Mouse (Mus musculus) midbrain, postnatal 0 days (tissue): ENCODE data around the gene Rnf5. TPM values are rescaled to one million over a fixed set of nuclear protein-coding genes. Genes with fewer than 3 reads are reported as not detected.

Experiments used
- ATAC-seq: fragments of 200-750 bp; cut with Nextera tagmentation; 2 replicates; pipeline ENCODE4 v1.8.0; 2017; ENCODE audit warnings: moderate number of reproducible peaks, mild to moderate bottlenecking, moderate TSS enrichment, moderate library complexity; ENCODE audit not compliant: low FRiP score
- DNase-seq: peaks from one replicate; pipeline ENCODE4 v3.0.0-alpha.2; 2015; ENCODE audit warnings: low spot score
- H3K27ac ChIP-seq: fragments of 300-500 bp; sonication (generic); 2 replicates; pipeline ENCODE4 v1.5.1; 2014; ENCODE audit warnings: low read depth, mild to moderate bottlenecking, low read length, mixed read lengths
- H3K27me3 ChIP-seq: fragments of 300-500 bp; sonication (generic); 2 replicates; pipeline ENCODE4 v1.6.1; 2014; ENCODE audit warnings: low read length, control low read depth, mixed read lengths; ENCODE audit not compliant: insufficient read depth
- H3K36me3 ChIP-seq: fragments of 300-500 bp; sonication (generic); 2 replicates; pipeline ENCODE4 v1.6.1; 2014; ENCODE audit warnings: low read length, control low read depth, mixed read lengths; ENCODE audit not compliant: insufficient read depth
- H3K4me1 ChIP-seq: fragments of 300-500 bp; sonication (generic); 2 replicates; pipeline ENCODE4 v1.6.1; 2014; ENCODE audit warnings: mild to moderate bottlenecking, control low read depth, antibody characterized with exemption, low read length, mixed read lengths; ENCODE audit not compliant: insufficient read depth
- H3K4me2 ChIP-seq: fragments of 300-500 bp; sonication (generic); 2 replicates; pipeline ENCODE4 v1.6.1; 2014; ENCODE audit warnings: low read depth, mild to moderate bottlenecking, low read length, mixed read lengths; ENCODE audit not compliant: poor library complexity, severe bottlenecking
- H3K4me3 ChIP-seq: fragments of 300-500 bp; sonication (generic); 2 replicates; pipeline ENCODE4 v1.5.1; 2014; ENCODE audit warnings: low read depth, mild to moderate bottlenecking, low read length, moderate library complexity
- H3K9ac ChIP-seq: fragments of 300-500 bp; sonication (generic); replicated peaks from 2 replicates; pipeline ENCODE4 v1.6.1; 2014; ENCODE audit warnings: mild to moderate bottlenecking, low read length, moderate library complexity, mixed read lengths; ENCODE audit not compliant: poor library complexity, severe bottlenecking
- H3K9me3 ChIP-seq: fragments of 300-500 bp; sonication (generic); 2 replicates; pipeline ENCODE4 v1.6.1; 2016; ENCODE audit warnings: low read length, control low read depth
- CTCF ChIP-seq: IDR thresholded peaks from 2 replicates; pipeline ENCODE4 v1.5.1; 2016; ENCODE audit warnings: antibody characterized with exemption, mild to moderate bottlenecking
- WGBS: fragments of 180-500 bp; shearing (Covaris S2); extraction: QIAGEN DNeasy Blood & Tissue Kit; methylation state at CpG from one replicate; pipeline ENCODE4 v1.1.7; 2014; 5-methylcytosine and 5-hydroxymethylcytosine counted together
- polyA plus RNA-seq: library from polyadenylated mRNA; unstranded; fragments of >200 nt; fragmentation: Nextera tagmentation; extraction: Ambion mirVana; gene quantifications from 2 replicates; pipeline ENCODE4 v1.2.1, GENCODE M21; 2015
- total RNA-seq: library from RNA; depleted of rRNA; stranded (reverse); fragments of >200 nt; gene quantifications from 2 replicates; pipeline ENCODE4 v1.2.3, GENCODE M21; 2014

Rnf5 gene
- total and polyA plus RNA-seq, 2 experiments from 2014 or later, result 59.0 to 236 TPM

GRCm38 (mm10) chr17:34639461-34640255, 36.2 kb upstream of the Rnf5 start:
- WGBS, result 84% methylated on average over 7 of the region's 7 CpGs
- Histone ChIP-seq H3K9me3 (no peaks in the 10 kb centered on the region), H3K4me2 (no peak overlapping the region), H3K36me3 (no peaks in the 10 kb centered on the region), H3K27ac (no peak overlapping the region), H3K9ac (no peak overlapping the region), H3K4me1 (no peaks in the 10 kb centered on the region), H3K27me3 (no peaks in the 10 kb centered on the region), H3K4me3 (no peak overlapping the region)
- DNase-seq (no peak), ATAC-seq (no peak)
- no peak for TF ChIP-seq CTCF

- Histone ChIP-seq H3K4me1 (no peaks in the 10 kb centered on the region), H3K27me3 (no peaks in the 10 kb centered on the region), H3K4me3 (no peak overlapping the region), H3K9me3 (no peaks in the 10 kb centered on the region), H3K27ac (no peak overlapping the region), H3K9ac (no peak overlapping the region), H3K36me3 (no peaks in the 10 kb centered on the region), H3K4me2 (no peak overlapping the region)
- TF ChIP-seq CTCF, result no peak
- ATAC-seq (no peak), DNase-seq (no peak)
- 57% methylated on average over 3 of the region's 3 CpGs for WGBS
Measured at GRCm38 (mm10) chr17:34637459-34637858, 34.0 kb upstream of the Rnf5 start.

- H3K9me3 ChIP-seq, result no peaks in the 10 kb centered on the region
Measured at GRCm38 (mm10) chr17:34635671-34636070, 32.2 kb upstream of the Rnf5 start.

GRCm38 (mm10) chr17:34632261-34632691, 28.8 kb upstream of the Rnf5 start:
- Histone ChIP-seq H3K36me3 (no peaks in the 10 kb centered on the region), H3K4me2 (peak overlapping the region; percentile 89), H3K9ac (peak overlapping the region; percentile 54; the same call in 1 of the 2 replicates), H3K4me3 (peak overlapping the region; percentile 74), H3K4me1 (peaks cover 15% of the 10 kb centered on the region), H3K9me3 (no peaks in the 10 kb centered on the region), H3K27me3 (no peaks in the 10 kb centered on the region), H3K27ac (no peak overlapping the region)
- TF ChIP-seq CTCF, result no peak
- ATAC-seq, result no peak
- WGBS, result 5% methylated on average over 26 of the region's 26 CpGs
- peak; percentile 59 for DNase-seq

More at GRCm38 (mm10) chr17:34635671-34636070, 32.2 kb upstream of the Rnf5 start:
- Histone ChIP-seq H3K27ac (no peak overlapping the region), H3K4me2 (no peak overlapping the region), H3K4me1 (peaks cover 4% of the 10 kb centered on the region; the same call in 1 of the 2 replicates), H3K27me3 (no peaks in the 10 kb centered on the region), H3K4me3 (no peak overlapping the region), H3K36me3 (no peaks in the 10 kb centered on the region), H3K9ac (no peak overlapping the region)
- WGBS, result 76% methylated on average over 2 of the region's 2 CpGs
- no peak for TF ChIP-seq CTCF
- no peak for ATAC-seq
- no peak for DNase-seq

GRCm38 (mm10) chr17:34631647-34632046, 28.2 kb upstream of the Rnf5 start:
- H3K27ac ChIP-seq, result no peak overlapping the region
- no peaks in the 10 kb centered on the region for H3K36me3 ChIP-seq
- peaks cover 15% of the 10 kb centered on the region for H3K4me1 ChIP-seq
- no peaks in the 10 kb centered on the region for H3K9me3 ChIP-seq
- H3K9ac ChIP-seq, result peak overlapping the region; percentile 54
- DNase-seq, result no peak
- TF ChIP-seq CTCF, result no peak
- no peak for ATAC-seq
- peak overlapping the region; percentile 89 for H3K4me2 ChIP-seq
- H3K27me3 ChIP-seq, result no peaks in the 10 kb centered on the region
- 11% methylated on average over 12 of the region's 12 CpGs for WGBS
- H3K4me3 ChIP-seq, result peak overlapping the region; percentile 74

- 3% methylated on average over 42 of the region's 48 CpGs for WGBS
- no peak for TF ChIP-seq CTCF
- Histone ChIP-seq H3K9ac (peak overlapping the region; percentile 54), H3K9me3 (no peaks in the 10 kb centered on the region), H3K27ac (no peak overlapping the region), H3K4me2 (peak overlapping the region; percentile 89), H3K36me3 (no peaks in the 10 kb centered on the region), H3K27me3 (no peaks in the 10 kb centered on the region), H3K4me1 (peaks cover 20% of the 10 kb centered on the region), H3K4me3 (peak overlapping the region; percentile 74)
- DNase-seq (no peak), ATAC-seq (no peak)
Measured at GRCm38 (mm10) chr17:34630761-34631301, 27.3 kb upstream of the Rnf5 start.
